Mouse (Mus musculus) layer of hippocampus, adult 2 months (tissue): Measurements from ENCODE around the gene Ubn2. TPM values are rescaled to one million over a fixed set of nuclear protein-coding genes. Genes with fewer than 3 reads are reported as not detected.
"Not testable (repeated sequence)": the region's sequence is repeated elsewhere in the genome, so short reads cannot be mapped to it uniquely, and the experiment has no call there.

Experiments
- DNase-seq, 2 experiments: peaks; one replicate each; pipeline ENCODE4 v3.0.0; 2022; ENCODE audit warnings: low spot score in 2 of 2
- H3K27ac ChIP-seq: fragments of 200-600 bp; 2 replicates; pipeline ENCODE4 v1.8.1; 2022
- H3K4me3 ChIP-seq: fragments of 200-600 bp; 2 replicates; pipeline ENCODE4 v1.8.1; 2022; ENCODE audit warnings: mild to moderate bottlenecking
- CTCF ChIP-seq: fragments of 200-600 bp; conservative IDR thresholded peaks from 2 replicates; pipeline ENCODE4 v1.8.1; 2022; ENCODE audit warnings: antibody characterized with exemption, mild to moderate bottlenecking, moderate library complexity
- long read RNA-seq, 2 experiments: library from polyadenylated mRNA; stranded (forward); transcript quantifications; one replicate each; pipeline ENCODE4 v2.0.0; 2021; ENCODE audit warnings: borderline mapping rate in 2 of 2
- total RNA-seq, 2 experiments: library from RNA; stranded (reverse); gene quantifications; 2 replicates each; pipeline ENCODE4 v1.2.3; 2021

Gene Ubn2
- 10 to 100 TPM; 48.0 to 49.3 TPM for total RNA-seq
- long read RNA-seq, experiment 1, full-length matches to known transcripts: 2 of 9 reads
- long read RNA-seq, experiment 1, partial matches to known transcripts: 3 of 9 reads
- long read RNA-seq, experiment 1, other reads (novel, unspliced or antisense): 4 of 9 reads
- long read RNA-seq, experiment 2, full-length matches to known transcripts: 3 of 16 reads
- long read RNA-seq, experiment 2, partial matches to known transcripts: 0 of 16 reads
- long read RNA-seq, experiment 2, other reads (novel, unspliced or antisense): 13 of 16 reads

GRCm38 (mm10) chr6:38433261-38434033, at the start of gene Ubn2:
TSS of gene Ubn2 (plus strand) at chr6:38433950.
- H3K4me3 ChIP-seq: peak within 1 kb of the TSS; percentile 96
- DNase-seq: peak; percentile 99
- H3K27ac ChIP-seq: peak within 1 kb of the TSS; percentile 100
- TF ChIP-seq CTCF: no peak

GRCm38 (mm10) chr6:38389671-38390070, 44.1 kb upstream of the Ubn2 start:
- TF ChIP-seq CTCF: peak; percentile 83
- peak; percentile 64 to 86 for DNase-seq
- Histone ChIP-seq H3K27ac (no peak overlapping the region), H3K4me3 (no peak overlapping the region)

- peak overlapping the region; percentile 100; the same call in 1 of the 2 replicates for H3K27ac ChIP-seq
- H3K4me3 ChIP-seq: peak overlapping the region; percentile 96; the same call in 1 of the 2 replicates
- peak in 1 of 2 experiments; percentile 4 for DNase-seq
Measured at GRCm38 (mm10) chr6:38432457-38432856, 1.3 kb upstream of the Ubn2 start.

- TF ChIP-seq CTCF: no peak
- peak; percentile 25 to 41 for DNase-seq
- H3K27ac ChIP-seq: peak overlapping the region; percentile 100
- peak overlapping the region; percentile 96 for H3K4me3 ChIP-seq
Measured at GRCm38 (mm10) chr6:38434055-38435023, 589 bp downstream of the Ubn2 start.

GRCm38 (mm10) chr6:38443842-38444241, 10.1 kb downstream of the Ubn2 start:
- no peak overlapping the region for H3K27ac ChIP-seq
- no peak for TF ChIP-seq CTCF
- H3K4me3 ChIP-seq: no peak overlapping the region
- DNase-seq: no peak

- no peak for TF ChIP-seq CTCF
- Histone ChIP-seq H3K4me3 (no peak overlapping the region), H3K27ac (no peak overlapping the region)
- DNase-seq: no peak
Measured at GRCm38 (mm10) chr6:38448295-38448694, 14.5 kb downstream of the Ubn2 start.

- no peak for DNase-seq
Measured at GRCm38 (mm10) chr6:38453049-38453448, 19.3 kb downstream of the Ubn2 start.

GRCm38 (mm10) chr6:38456425-38456824, 22.7 kb downstream of the Ubn2 start:
- not testable (repeated sequence) for DNase-seq, H3K27ac ChIP-seq, H3K4me3 ChIP-seq

More at GRCm38 (mm10) chr6:38453049-38453448, 19.3 kb downstream of the Ubn2 start:
- Histone ChIP-seq H3K4me3 (no peak overlapping the region), H3K27ac (no peak overlapping the region)
- no peak for TF ChIP-seq CTCF

- DNase-seq: no peak
- no peak for TF ChIP-seq CTCF
- no peak overlapping the region for H3K27ac ChIP-seq
Measured at GRCm38 (mm10) chr6:38458075-38458474, 24.3 kb downstream of the Ubn2 start.

GRCm38 (mm10) chr6:38469591-38469990, 35.8 kb downstream of the Ubn2 start:
- DNase-seq: no peak
- peak; percentile 71 for TF ChIP-seq CTCF
- no peak overlapping the region for H3K27ac ChIP-seq
- no peak overlapping the region for H3K4me3 ChIP-seq

More at GRCm38 (mm10) chr6:38458075-38458474, 24.3 kb downstream of the Ubn2 start:
- no peak overlapping the region for H3K4me3 ChIP-seq

GRCm38 (mm10) chr6:38481694-38482371, 48.1 kb downstream of the Ubn2 start:
- no peak for TF ChIP-seq CTCF
- DNase-seq: no peak
- Histone ChIP-seq H3K27ac (0 out of 2 replicates have a peak overlapping the region, but pooled peaks have one; percentile 1), H3K4me3 (no peak overlapping the region)

- H3K4me3 ChIP-seq: no peak overlapping the region
Measured at GRCm38 (mm10) chr6:38492550-38492949, 58.8 kb downstream of the Ubn2 start.

More at GRCm38 (mm10) chr6:38492550-38492949, 58.8 kb downstream of the Ubn2 start:
- DNase-seq: no peak
- no peak overlapping the region for H3K27ac ChIP-seq
- TF ChIP-seq CTCF: peak; percentile 80
